Mouse (Mus musculus): ENCODE results near the gene Ptpre. TPM values are rescaled to one million over a fixed set of nuclear protein-coding genes. Genes with fewer than 3 reads are reported as not detected.

Ptpre gene
- polyA plus RNA-seq, 1 experiment from 2014 or later = 0.83 TPM

GRCm38 (mm10) chr7:135734911-135735646 lies 197.8 kb downstream of the Ptpre start:
- Histone ChIP-seq H3K36me3 (ENCODE audit: control insufficient read depth, insufficient read depth, low read length) (no peaks in the 10 kb centered on the region), H3K4me1 (replicated peaks; ENCODE audit: control insufficient read depth, insufficient read depth, low read length) (no peaks in the 10 kb centered on the region), H3K27ac (ENCODE audit: low read depth, low read length) (no peak overlapping the region), H3K27me3 (ENCODE audit: control insufficient read depth, insufficient read depth, low read length) (no peaks in the 10 kb centered on the region), H3K4me3 (ENCODE audit: low read depth, low read length) (no peak overlapping the region), H3K9me3 (ENCODE audit: control insufficient read depth, low read length) (no peaks in the 10 kb centered on the region), H3K9ac (ENCODE audit: low read depth, low read length) (no peak overlapping the region), H3K4me2 (replicated peaks; ENCODE audit: low read depth, low read length) (no peak overlapping the region)
- WGBS = 89% methylated on average over 9 of the region's 9 CpGs
- ATAC-seq (ENCODE audit: low FRiP score) (no peak), DNase-seq (ENCODE audit: low spot score) (no peak)

MicroRNA genes within 50 kb of the gene (microRNA counts, 519-probe panel; counts per million panel counts)
- not detected for microRNA mmu-miR-1962

Other genes starting within 250 kb of the Ptpre start
- gene Foxi2, start 127.2 kb upstream of the Ptpre start, polyA plus RNA-seq (2014; fragmentation: Nextera tagmentation; extraction: Ambion mirVana) = 0.51 and 0.66 TPM in 2 replicates
- not detected in 2 replicates for gene Clrn3, start 8.8 kb upstream of the Ptpre start, polyA plus RNA-seq (2014; fragmentation: Nextera tagmentation; extraction: Ambion mirVana)
- gene Mki67, start 178.9 kb downstream of the Ptpre start, polyA plus RNA-seq (2014; fragmentation: Nextera tagmentation; extraction: Ambion mirVana) = 49.7 and 57.5 TPM in 2 replicates

Data from hindbrain, embryonic 11.5 days (tissue).